Mouse (Mus musculus): ENCODE data around the gene Os9. TPM values are rescaled to one million over a fixed set of nuclear protein-coding genes. Genes with fewer than 3 reads are reported as not detected.
"Not testable (repeated sequence)": the region's sequence is repeated elsewhere in the genome, so short reads cannot be mapped to it uniquely, and the experiment has no call there.

Gene Os9
- polyA plus RNA-seq, 1 experiment from 2014 or later, result 29.5 TPM

- Histone ChIP-seq H3K4me2 (ENCODE audit: low read depth, severe bottlenecking) (no peak overlapping the region), H3K4me3 (ENCODE audit: low read depth, low read length) (no peak overlapping the region), H3K4me1 (ENCODE audit: control insufficient read depth, insufficient read depth, low read length) (no peaks in the 10 kb centered on the region), H3K27ac (replicated peaks; ENCODE audit: low read depth, low read length) (no peak overlapping the region), H3K9ac (ENCODE audit: low read length) (no peak overlapping the region), H3K36me3 (ENCODE audit: control insufficient read depth, insufficient read depth, low read length) (no peaks in the 10 kb centered on the region), H3K27me3 (ENCODE audit: control insufficient read depth, insufficient read depth, low read length) (no peaks in the 10 kb centered on the region), H3K9me3 (ENCODE audit: control insufficient read depth, low read length) (no peaks in the 10 kb centered on the region)
- ATAC-seq (ENCODE audit: insufficient number of reproducible peaks, low FRiP score, low TSS enrichment, low read depth) (no peak), DNase-seq (ENCODE audit: low spot score) (no peak)
- 94% methylated on average over 7 of the region's 7 CpGs for WGBS
Observed at GRCm38 (mm10) chr10:127153323-127153722, 32.4 kb upstream of the Os9 start.

- H3K27me3 ChIP-seq (ENCODE audit: control insufficient read depth, insufficient read depth, low read length); ATAC-seq (ENCODE audit: insufficient number of reproducible peaks, low FRiP score, low TSS enrichment, low read depth); H3K4me3 ChIP-seq (ENCODE audit: low read depth, low read length); H3K4me2 ChIP-seq (ENCODE audit: low read depth, severe bottlenecking); H3K27ac ChIP-seq (replicated peaks; ENCODE audit: low read depth, low read length); H3K4me1 ChIP-seq (ENCODE audit: control insufficient read depth, insufficient read depth, low read length); H3K9me3 ChIP-seq (ENCODE audit: control insufficient read depth, low read length); H3K36me3 ChIP-seq (ENCODE audit: control insufficient read depth, insufficient read depth, low read length); H3K9ac ChIP-seq (ENCODE audit: low read length); DNase-seq (ENCODE audit: low spot score): not testable (repeated sequence)
- WGBS, result 92% methylated on average over 10 of the region's 10 CpGs
Observed at GRCm38 (mm10) chr10:127152556-127152955, 31.6 kb upstream of the Os9 start.

GRCm38 (mm10) chr10:127151233-127151632 lies 30.3 kb upstream of the Os9 start:
- not testable (repeated sequence) for ATAC-seq (ENCODE audit: insufficient number of reproducible peaks, low FRiP score, low TSS enrichment, low read depth); H3K36me3 ChIP-seq (ENCODE audit: control insufficient read depth, insufficient read depth, low read length); DNase-seq (ENCODE audit: low spot score); H3K4me2 ChIP-seq (ENCODE audit: low read depth, severe bottlenecking); H3K4me3 ChIP-seq (ENCODE audit: low read depth, low read length); H3K9ac ChIP-seq (ENCODE audit: low read length); H3K4me1 ChIP-seq (ENCODE audit: control insufficient read depth, insufficient read depth, low read length); H3K9me3 ChIP-seq (ENCODE audit: control insufficient read depth, low read length); H3K27me3 ChIP-seq (ENCODE audit: control insufficient read depth, insufficient read depth, low read length); H3K27ac ChIP-seq (replicated peaks; ENCODE audit: low read depth, low read length)
- WGBS, result 89% methylated on average over 3 of the region's 3 CpGs

GRCm38 (mm10) chr10:127150471-127150872 lies 29.5 kb upstream of the Os9 start:
- Histone ChIP-seq H3K36me3 (ENCODE audit: control insufficient read depth, insufficient read depth, low read length) (no peaks in the 10 kb centered on the region), H3K9me3 (ENCODE audit: control insufficient read depth, low read length) (no peaks in the 10 kb centered on the region), H3K4me1 (ENCODE audit: control insufficient read depth, insufficient read depth, low read length) (no peaks in the 10 kb centered on the region), H3K4me3 (ENCODE audit: low read depth, low read length) (no peak overlapping the region), H3K4me2 (ENCODE audit: low read depth, severe bottlenecking) (no peak overlapping the region), H3K9ac (ENCODE audit: low read length) (no peak overlapping the region), H3K27ac (replicated peaks; ENCODE audit: low read depth, low read length) (no peak overlapping the region), H3K27me3 (ENCODE audit: control insufficient read depth, insufficient read depth, low read length) (no peaks in the 10 kb centered on the region)
- 78% methylated on average over 4 of the region's 4 CpGs for WGBS
- ATAC-seq (ENCODE audit: insufficient number of reproducible peaks, low FRiP score, low TSS enrichment, low read depth) (no peak), DNase-seq (ENCODE audit: low spot score) (no peak)

GRCm38 (mm10) chr10:127147135-127147534 lies 26.2 kb upstream of the Os9 start:
- Histone ChIP-seq H3K27ac (replicated peaks; ENCODE audit: low read depth, low read length) (no peak overlapping the region), H3K4me2 (ENCODE audit: low read depth, severe bottlenecking) (no peak overlapping the region), H3K4me1 (ENCODE audit: control insufficient read depth, insufficient read depth, low read length) (no peaks in the 10 kb centered on the region), H3K9me3 (ENCODE audit: control insufficient read depth, low read length) (no peaks in the 10 kb centered on the region), H3K27me3 (ENCODE audit: control insufficient read depth, insufficient read depth, low read length) (no peaks in the 10 kb centered on the region), H3K9ac (ENCODE audit: low read length) (no peak overlapping the region), H3K4me3 (ENCODE audit: low read depth, low read length) (no peak overlapping the region), H3K36me3 (ENCODE audit: control insufficient read depth, insufficient read depth, low read length) (no peaks in the 10 kb centered on the region)
- DNase-seq (ENCODE audit: low spot score) (no peak), ATAC-seq (ENCODE audit: insufficient number of reproducible peaks, low FRiP score, low TSS enrichment, low read depth) (no peak)
- WGBS, result 83% methylated on average over 6 of the region's 6 CpGs

GRCm38 (mm10) chr10:127145303-127145702 lies 24.4 kb upstream of the Os9 start:
- Histone ChIP-seq H3K4me1 (ENCODE audit: control insufficient read depth, insufficient read depth, low read length) (no peaks in the 10 kb centered on the region), H3K4me3 (ENCODE audit: low read depth, low read length) (no peak overlapping the region), H3K27ac (replicated peaks; ENCODE audit: low read depth, low read length) (no peak overlapping the region), H3K9ac (ENCODE audit: low read length) (no peak overlapping the region), H3K27me3 (ENCODE audit: control insufficient read depth, insufficient read depth, low read length) (no peaks in the 10 kb centered on the region), H3K4me2 (ENCODE audit: low read depth, severe bottlenecking) (no peak overlapping the region), H3K36me3 (ENCODE audit: control insufficient read depth, insufficient read depth, low read length) (no peaks in the 10 kb centered on the region), H3K9me3 (ENCODE audit: control insufficient read depth, low read length) (no peaks in the 10 kb centered on the region)
- DNase-seq (ENCODE audit: low spot score), result no peak
- 92% methylated on average over 5 of the region's 5 CpGs for WGBS
- no peak for ATAC-seq (ENCODE audit: insufficient number of reproducible peaks, low FRiP score, low TSS enrichment, low read depth)

GRCm38 (mm10) chr10:127144536-127144935 lies 23.6 kb upstream of the Os9 start:
- ATAC-seq (ENCODE audit: insufficient number of reproducible peaks, low FRiP score, low TSS enrichment, low read depth) (no peak), DNase-seq (ENCODE audit: low spot score) (no peak)
- Histone ChIP-seq H3K9ac (ENCODE audit: low read length) (no peak overlapping the region), H3K27me3 (ENCODE audit: control insufficient read depth, insufficient read depth, low read length) (no peaks in the 10 kb centered on the region), H3K4me3 (ENCODE audit: low read depth, low read length) (no peak overlapping the region), H3K9me3 (ENCODE audit: control insufficient read depth, low read length) (no peaks in the 10 kb centered on the region), H3K4me1 (ENCODE audit: control insufficient read depth, insufficient read depth, low read length) (no peaks in the 10 kb centered on the region), H3K36me3 (ENCODE audit: control insufficient read depth, insufficient read depth, low read length) (no peaks in the 10 kb centered on the region), H3K4me2 (ENCODE audit: low read depth, severe bottlenecking) (no peak overlapping the region), H3K27ac (replicated peaks; ENCODE audit: low read depth, low read length) (no peak overlapping the region)
- 90% methylated on average over 7 of the region's 7 CpGs for WGBS

GRCm38 (mm10) chr10:127143228-127143627 lies 22.3 kb upstream of the Os9 start:
- Histone ChIP-seq H3K4me1 (ENCODE audit: control insufficient read depth, insufficient read depth, low read length) (no peaks in the 10 kb centered on the region), H3K4me2 (ENCODE audit: low read depth, severe bottlenecking) (no peak overlapping the region), H3K27ac (replicated peaks; ENCODE audit: low read depth, low read length) (no peak overlapping the region), H3K4me3 (ENCODE audit: low read depth, low read length) (no peak overlapping the region), H3K36me3 (ENCODE audit: control insufficient read depth, insufficient read depth, low read length) (no peaks in the 10 kb centered on the region), H3K9ac (ENCODE audit: low read length) (no peak overlapping the region), H3K9me3 (ENCODE audit: control insufficient read depth, low read length) (no peaks in the 10 kb centered on the region), H3K27me3 (ENCODE audit: control insufficient read depth, insufficient read depth, low read length) (no peaks in the 10 kb centered on the region)
- 83% methylated on average over 8 of the region's 8 CpGs for WGBS
- ATAC-seq (ENCODE audit: insufficient number of reproducible peaks, low FRiP score, low TSS enrichment, low read depth) (no peak), DNase-seq (ENCODE audit: low spot score) (no peak)

- Histone ChIP-seq H3K36me3 (ENCODE audit: control insufficient read depth, insufficient read depth, low read length) (no peaks in the 10 kb centered on the region), H3K9me3 (ENCODE audit: control insufficient read depth, low read length) (no peaks in the 10 kb centered on the region), H3K4me3 (ENCODE audit: low read depth, low read length) (no peak overlapping the region), H3K4me1 (ENCODE audit: control insufficient read depth, insufficient read depth, low read length) (no peaks in the 10 kb centered on the region), H3K27me3 (ENCODE audit: control insufficient read depth, insufficient read depth, low read length) (no peaks in the 10 kb centered on the region), H3K27ac (replicated peaks; ENCODE audit: low read depth, low read length) (no peak overlapping the region), H3K9ac (ENCODE audit: low read length) (no peak overlapping the region), H3K4me2 (ENCODE audit: low read depth, severe bottlenecking) (no peak overlapping the region)
- ATAC-seq (ENCODE audit: insufficient number of reproducible peaks, low FRiP score, low TSS enrichment, low read depth) (no peak), DNase-seq (ENCODE audit: low spot score) (no peak)
- 73% methylated on average over 8 of the region's 8 CpGs for WGBS
Observed at GRCm38 (mm10) chr10:127141500-127141899, 20.6 kb upstream of the Os9 start.

Data from limb, embryonic 11.5 days (tissue).